Mouse (Mus musculus): ENCODE data around the gene Dhx34.

Gene Dhx34

GRCm38 (mm10) chr7:16162036-16162435 lies 59.8 kb downstream of the Dhx34 start:
- no peak for DNase-seq (ENCODE audit: low spot score)

- DNase-seq (ENCODE audit: low spot score) = no peak
Observed at GRCm38 (mm10) chr7:16161302-16161701, 60.5 kb downstream of the Dhx34 start.

- DNase-seq (ENCODE audit: low spot score) = no peak
Observed at GRCm38 (mm10) chr7:16160702-16161101, 61.1 kb downstream of the Dhx34 start.

- DNase-seq (ENCODE audit: low spot score) = peak; percentile 30
Observed at GRCm38 (mm10) chr7:16158735-16159134, 63.1 kb downstream of the Dhx34 start.

- DNase-seq (ENCODE audit: low spot score) = no peak
Observed at GRCm38 (mm10) chr7:16156105-16156714, 65.6 kb downstream of the Dhx34 start.

GRCm38 (mm10) chr7:16155132-16155872 lies 66.5 kb downstream of the Dhx34 start:
- no peak for DNase-seq (ENCODE audit: low spot score)

GRCm38 (mm10) chr7:16153522-16153921 lies 68.3 kb downstream of the Dhx34 start:
- DNase-seq (ENCODE audit: low spot score) = peak; percentile 78

GRCm38 (mm10) chr7:16150191-16151145 lies 71.4 kb downstream of the Dhx34 start:
- no peak for DNase-seq (ENCODE audit: low spot score)

GRCm38 (mm10) chr7:16149241-16149640 lies 72.6 kb downstream of the Dhx34 start:
- DNase-seq (ENCODE audit: low spot score) = no peak

GRCm38 (mm10) chr7:16147643-16148042 lies 74.2 kb downstream of the Dhx34 start:
- DNase-seq (ENCODE audit: low spot score) = peak; percentile 79
